Mouse (Mus musculus): ENCODE measurements at regions not wholly inside any gene's neighbourhood (a gene's known extent, or its start where the extent isn't known, plus 50 kb on each side); places are given as distances from the start of the nearest gene placed in this dataset.

GRCm38 (mm10) chr11:85966207-85966606 is 80.0 kb downstream of the Tbx4 start:
- DNase-seq (ENCODE audit: low read depth, low spot score) = no peak

- no peak for DNase-seq (ENCODE audit: low read depth, low spot score)
Observed at GRCm38 (mm10) chr11:85970287-85970686, 84.1 kb downstream of the Tbx4 start.

GRCm38 (mm10) chr11:85972385-85972784 is 86.2 kb downstream of the Tbx4 start:
- peak; percentile 25 for DNase-seq (ENCODE audit: low read depth, low spot score)

DNA sequence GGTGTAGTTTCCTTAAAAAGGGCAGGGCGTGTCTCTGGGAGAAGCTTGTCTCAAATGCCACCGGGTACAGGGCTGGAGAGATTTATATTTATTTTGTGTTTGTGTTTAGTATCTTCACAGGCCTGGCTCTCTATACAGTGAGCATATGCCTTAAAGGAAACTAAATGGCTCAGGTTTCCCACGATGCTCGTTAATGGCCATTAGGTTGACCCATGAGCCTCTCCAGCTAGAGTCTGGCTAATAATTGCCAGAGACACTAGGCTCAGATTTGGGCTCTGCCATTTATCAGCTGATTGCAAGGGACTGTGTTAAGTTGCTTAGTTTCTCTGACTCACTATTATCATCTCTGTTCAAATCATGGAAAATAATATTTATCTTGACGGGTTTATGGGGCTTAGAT is 87.5 kb downstream of the Tbx4 start:
- DNase-seq (ENCODE audit: low read depth, low spot score) = no peak

DNA sequence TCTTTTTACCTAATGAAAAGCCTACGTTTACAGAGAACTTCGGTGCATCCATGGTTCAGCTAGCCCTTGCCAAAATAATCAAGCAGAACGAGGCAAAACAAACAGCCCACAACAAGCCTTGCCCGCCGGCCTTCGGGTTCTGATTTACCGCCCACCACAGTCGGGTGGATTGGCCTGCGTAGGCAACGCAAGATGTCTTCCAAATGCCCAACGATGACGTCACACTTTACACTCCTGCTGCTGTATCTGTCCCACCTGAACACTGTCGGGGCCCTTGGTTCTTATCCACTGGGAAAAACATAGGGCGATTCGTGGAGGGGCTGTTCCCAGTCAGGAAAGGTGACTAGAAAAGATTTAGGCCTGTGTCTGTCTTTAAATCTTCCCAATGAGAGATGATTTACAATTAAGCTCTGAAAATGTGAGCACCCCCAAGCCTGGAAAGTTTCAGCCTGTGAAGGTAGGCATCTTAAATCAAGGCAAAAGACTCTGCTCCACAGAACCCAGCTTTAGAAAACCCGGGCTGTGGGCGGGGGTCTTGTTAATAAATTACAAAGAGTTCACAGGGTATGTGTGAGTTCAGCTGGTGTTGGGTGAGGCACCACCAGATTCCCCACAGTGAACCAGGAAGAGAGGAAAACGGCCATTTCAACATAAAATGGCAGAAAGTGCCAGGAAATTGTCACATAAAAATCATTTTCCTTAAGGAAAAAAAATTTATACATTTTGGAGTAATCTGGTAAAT is 90.6 kb downstream of the Tbx4 start:
- DNase-seq (ENCODE audit: low read depth, low spot score) = no peak

GRCm38 (mm10) chr11:85980388-85980787 is 94.2 kb downstream of the Tbx4 start:
- DNase-seq (ENCODE audit: low read depth, low spot score) = no peak

- DNase-seq (ENCODE audit: low read depth, low spot score) = no peak
Observed at GRCm38 (mm10) chr11:85981561-85981960, 95.3 kb downstream of the Tbx4 start.

- no peak for DNase-seq (ENCODE audit: low read depth, low spot score)
Observed at GRCm38 (mm10) chr11:85986338-85986737, 100.1 kb downstream of the Tbx4 start.

DNA sequence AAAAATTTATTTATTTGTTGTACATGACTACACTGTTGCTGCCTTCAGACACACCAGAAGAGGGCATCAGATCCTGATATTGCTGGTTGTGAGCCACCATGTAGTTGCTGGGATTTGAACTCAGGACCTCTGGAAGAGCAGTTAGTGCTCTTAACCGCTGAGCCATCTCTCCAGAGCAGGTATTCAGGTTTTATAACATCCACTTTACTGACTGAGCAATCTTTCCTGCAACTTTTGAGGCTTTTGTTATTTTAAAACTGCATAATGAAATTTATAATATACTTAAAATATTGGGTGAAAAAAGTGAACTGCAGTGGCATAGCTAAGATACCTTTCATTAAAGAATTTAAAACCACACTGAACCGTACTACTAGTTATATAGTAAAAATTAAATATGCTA is 101.0 kb downstream of the Tbx4 start:
- DNase-seq (ENCODE audit: low read depth, low spot score) = no peak

DNA sequence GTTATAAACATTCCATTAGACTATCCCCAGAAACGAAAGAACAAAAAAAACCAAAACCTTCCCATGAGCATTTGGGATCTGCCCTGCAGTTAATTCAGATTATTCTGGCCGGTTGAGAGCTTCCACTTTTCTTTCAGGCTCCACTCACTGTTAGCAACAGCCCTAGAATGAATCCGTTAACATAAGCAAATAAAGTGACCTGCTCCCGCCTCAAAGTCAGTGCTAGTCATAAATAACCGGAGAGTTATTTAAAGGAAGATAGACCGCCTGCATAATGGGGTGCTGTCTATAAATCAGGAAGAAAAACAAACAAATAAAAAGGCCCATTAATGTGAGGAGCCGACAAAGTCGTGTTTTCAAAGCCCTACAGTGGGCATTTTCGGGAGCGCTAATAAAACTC is 103.3 kb downstream of the Tbx4 start:
- no peak for DNase-seq (ENCODE audit: low read depth, low spot score)

GRCm38 (mm10) chr11:85989940-85990493 is 103.8 kb downstream of the Tbx4 start:
- DNase-seq (ENCODE audit: low read depth, low spot score) = no peak

GRCm38 (mm10) chr11:85995318-85996095 is 109.3 kb downstream of the Tbx4 start:
- DNase-seq (ENCODE audit: low read depth, low spot score) = no peak

GRCm38 (mm10) chr11:85996686-85997085 is 110.5 kb downstream of the Tbx4 start:
- DNase-seq (ENCODE audit: low read depth, low spot score) = no peak

DNA sequence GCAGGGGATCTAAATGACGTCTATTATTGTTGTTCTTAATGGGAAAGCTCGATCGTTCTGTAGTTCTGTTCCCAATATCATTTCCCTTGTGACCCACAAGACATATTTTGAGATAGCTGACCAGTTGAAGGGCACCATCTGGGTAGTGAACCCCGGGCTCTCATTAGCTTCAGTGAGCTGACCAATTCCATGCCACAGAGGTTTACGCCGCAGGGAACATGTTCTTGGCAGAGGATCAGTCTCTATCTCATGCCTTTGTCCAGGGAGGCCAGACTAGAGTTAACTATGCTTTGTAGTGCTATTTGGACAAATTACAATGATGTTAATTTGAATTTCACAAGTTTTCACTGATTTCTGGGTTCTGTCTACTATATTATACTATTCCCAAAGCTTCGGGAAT is 117.1 kb downstream of the Tbx4 start:
- DNase-seq (ENCODE audit: low read depth, low spot score) = no peak

DNA sequence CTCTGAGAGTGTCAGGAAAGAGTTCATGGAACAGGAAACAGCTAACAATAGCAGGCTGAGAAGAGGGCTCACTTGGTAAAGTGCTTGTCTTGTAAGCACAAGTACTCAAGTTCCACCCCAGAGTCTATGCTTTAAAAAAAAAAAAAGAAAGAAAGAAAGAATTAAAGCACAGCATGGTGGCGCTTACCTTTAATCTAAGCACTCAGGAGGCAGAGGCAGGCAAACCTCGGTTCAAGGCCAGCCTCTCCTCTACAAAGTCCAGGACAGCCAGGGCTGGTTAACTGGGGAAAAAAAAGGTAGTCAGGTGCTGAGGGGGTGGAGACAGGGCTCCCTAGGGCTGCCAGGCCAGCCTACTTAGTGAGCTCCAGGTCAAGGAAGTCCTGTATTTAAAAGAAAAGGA is 119.1 kb downstream of the Tbx4 start:
- DNase-seq (ENCODE audit: low read depth, low spot score) = no peak

DNA sequence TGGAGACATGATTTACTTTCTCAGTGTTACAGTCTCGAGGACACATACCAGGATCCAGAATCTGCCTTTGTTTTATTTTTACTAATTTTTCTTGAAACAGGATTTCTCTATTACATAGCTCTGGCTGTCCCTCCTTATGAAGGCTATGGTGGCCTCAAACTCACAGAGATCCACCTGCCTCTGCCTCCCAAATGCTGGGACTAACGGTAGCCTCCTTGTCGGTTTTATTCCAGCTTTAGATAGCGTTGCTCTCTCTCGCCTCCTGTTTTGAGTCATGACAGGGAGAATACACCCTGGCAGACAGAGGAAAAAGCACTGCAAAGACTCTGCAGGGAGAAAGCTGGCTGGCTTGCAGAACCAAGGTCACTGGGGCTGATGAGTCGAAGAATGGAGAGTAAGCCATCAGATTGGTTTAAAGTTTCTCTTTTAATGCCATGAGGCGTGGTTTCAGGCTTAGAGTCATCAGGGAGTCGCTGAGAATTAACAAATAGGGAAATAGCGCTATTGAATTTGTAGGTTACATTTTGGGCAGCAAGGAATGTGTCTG is 119.8 kb downstream of the Tbx4 start:
- no peak for DNase-seq (ENCODE audit: low read depth, low spot score)

DNA sequence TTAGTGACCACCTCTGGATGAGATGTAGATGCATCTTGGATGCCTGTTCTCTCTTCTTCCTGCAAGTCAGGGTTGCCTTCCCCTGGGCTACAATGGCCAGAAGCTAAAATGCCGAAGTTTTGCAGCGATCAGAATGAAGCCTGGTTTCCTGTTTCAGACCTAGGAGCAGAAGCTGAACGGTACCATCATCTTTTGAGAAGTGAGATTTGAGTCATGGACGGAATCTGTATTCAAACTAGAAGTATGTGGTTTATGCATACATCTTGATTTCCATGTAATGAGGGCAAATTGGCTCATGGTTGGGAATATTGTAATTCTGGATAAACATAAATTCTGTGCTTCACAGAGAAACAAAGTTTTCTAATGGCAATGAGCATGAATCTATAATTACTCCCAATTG is 120.6 kb downstream of the Tbx4 start:
- DNase-seq (ENCODE audit: low read depth, low spot score) = no peak
